Mouse (Mus musculus) induced T-regulatory cell, adult 2 months (primary cell): Measurements from ENCODE around the gene Khnyn.

Experiments used
- DNase-seq: peaks from one replicate; pipeline ENCODE4 v3.0.0-alpha.2; 2012; ENCODE audit warnings: low read depth

Khnyn gene

DNA sequence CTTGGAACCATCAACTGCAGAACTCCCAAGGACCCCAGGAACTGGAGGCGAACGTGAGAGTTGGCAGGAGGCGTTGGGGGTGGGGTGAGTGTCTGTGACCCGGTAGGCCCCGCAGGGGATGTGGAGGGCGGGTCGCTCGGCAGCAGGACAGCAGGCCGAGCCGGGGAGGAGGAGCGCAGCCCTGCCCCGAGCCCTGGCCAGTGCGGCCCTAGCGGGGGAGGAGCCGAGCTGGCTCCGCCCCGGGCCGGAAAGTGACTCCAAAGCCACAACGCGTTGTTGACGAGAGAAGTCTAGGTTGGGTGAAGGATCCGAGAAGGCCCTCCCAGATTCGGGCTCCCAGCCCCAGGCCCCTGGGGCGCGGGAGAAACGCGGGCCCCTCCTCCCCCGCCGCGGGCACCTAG lies at the start of gene Khnyn:
TSS of gene Khnyn (plus strand) at position 235 of the 401 bp plus-strand sequence.
- DNase-seq: peak; percentile 91

DNA sequence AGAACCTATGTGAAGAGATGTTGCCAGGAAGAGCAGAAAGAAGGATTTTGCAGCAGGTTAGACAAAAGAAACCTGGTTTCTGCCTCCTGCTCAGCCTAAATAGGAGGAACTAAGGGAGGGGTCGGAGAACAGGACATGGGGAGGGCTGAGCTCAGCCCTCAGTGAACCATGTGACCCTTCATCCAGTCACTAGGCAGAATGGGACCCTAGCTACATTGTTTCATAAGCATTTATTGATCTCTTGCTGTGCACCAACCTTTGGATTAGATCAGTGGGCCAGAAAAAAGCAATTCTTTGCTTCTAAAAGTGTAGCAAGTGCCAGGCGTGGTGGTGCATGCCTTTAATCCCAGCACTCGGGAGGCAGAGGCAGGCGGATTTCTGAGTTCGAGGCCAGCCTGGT lies 46.4 kb upstream of the Khnyn start:
- DNase-seq: no peak

DNA sequence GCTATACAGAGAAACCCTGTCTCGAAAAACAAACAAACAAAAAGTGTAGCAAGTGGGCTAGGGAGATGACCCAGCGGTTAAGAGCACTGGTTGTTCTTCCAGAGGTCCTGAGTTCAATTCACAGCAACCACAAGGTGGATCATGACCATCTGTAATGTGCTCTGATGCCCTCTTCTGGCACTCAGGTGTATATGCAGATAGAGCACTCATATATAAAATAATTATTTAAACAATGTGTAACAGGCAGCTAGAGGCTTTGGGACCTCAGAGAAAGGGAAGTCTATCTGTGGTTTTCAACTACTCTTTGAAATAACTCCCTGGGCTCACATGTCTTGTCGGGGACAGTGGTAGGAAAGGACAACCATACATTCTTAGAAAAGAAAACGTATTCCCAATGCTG lies 46.0 kb upstream of the Khnyn start:
- peak; percentile 38 for DNase-seq

DNA sequence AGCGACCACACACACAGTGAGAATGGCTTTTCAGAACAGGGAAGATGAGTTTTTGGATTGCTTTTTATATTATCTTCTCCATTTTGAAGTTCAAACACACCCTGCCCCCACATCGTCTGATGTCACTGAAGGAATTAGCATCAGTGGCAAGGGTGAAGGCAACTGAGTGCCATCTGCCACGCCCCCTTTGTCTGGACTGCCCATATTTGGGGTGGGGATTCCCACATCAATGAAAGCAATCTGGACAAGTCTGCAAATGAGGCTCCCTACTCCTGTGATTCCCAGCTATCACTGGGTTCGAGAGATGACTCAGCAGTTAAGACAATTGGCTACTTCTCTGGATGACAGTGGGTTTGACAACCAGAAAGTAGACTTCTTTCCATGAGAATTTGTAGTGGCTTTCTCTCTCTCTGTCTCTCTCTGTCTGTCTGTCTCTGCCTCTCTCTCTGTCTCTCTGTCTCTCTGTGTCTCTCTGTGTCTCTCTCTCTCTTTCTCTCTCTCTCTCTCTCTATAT lies 43.8 kb upstream of the Khnyn start:
- DNase-seq: no peak

DNA sequence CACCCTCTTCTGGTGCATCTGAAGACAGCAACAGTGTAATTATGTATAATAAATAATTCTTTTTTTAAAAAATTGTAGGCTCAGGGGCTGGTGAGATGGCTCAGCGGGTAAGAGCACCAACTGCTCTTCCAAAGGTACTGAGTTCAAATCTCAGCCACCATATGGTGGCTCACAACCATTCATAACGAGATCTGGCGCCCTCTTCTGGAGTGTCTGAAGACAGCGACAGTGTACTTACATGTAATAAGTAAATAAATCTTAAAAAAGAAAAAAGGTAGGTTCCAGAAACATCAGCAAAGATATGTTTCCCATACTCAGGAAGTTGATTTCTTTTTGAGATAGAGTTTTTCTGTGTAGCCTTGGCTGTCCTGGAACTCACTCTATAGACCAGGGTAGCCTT lies 42.0 kb upstream of the Khnyn start:
- peak; percentile 35 for DNase-seq

DNA sequence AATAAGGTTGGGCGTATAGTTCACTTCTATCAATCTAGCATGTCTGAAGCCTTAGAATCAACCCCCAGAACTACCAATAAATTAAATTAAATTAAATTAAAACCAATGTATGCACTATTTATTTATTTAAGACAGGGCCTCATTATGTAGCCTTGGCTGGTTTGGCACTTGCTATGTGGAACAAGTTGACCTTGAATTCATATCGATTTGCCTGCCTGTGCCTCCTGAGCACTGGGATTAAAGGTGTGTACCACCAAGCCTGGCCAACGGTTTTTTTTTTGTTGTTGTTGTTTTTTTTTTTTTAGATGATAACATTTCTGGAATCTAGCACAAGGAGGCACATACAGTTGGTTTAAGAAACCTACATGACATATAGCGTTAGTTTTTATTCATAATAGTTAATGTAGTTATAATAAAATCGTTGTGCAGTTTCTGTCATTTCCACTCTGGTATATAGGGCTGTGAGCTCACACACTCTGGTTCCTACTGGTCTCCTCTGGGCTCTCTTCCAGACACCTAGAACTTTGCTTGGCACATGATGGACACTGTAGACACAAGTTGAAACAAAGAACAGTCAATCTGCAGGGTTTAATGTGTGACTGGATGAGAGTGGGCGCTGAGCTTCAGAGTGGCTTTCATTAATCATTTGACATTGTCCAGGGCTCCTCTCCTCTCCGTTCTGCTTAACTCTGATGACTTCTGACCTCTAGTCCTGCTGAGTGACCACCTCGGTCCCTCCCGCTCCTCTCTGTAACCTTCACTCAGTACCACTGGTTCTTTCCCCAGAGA lies 39.0 kb upstream of the Khnyn start:
- no peak for DNase-seq

DNA sequence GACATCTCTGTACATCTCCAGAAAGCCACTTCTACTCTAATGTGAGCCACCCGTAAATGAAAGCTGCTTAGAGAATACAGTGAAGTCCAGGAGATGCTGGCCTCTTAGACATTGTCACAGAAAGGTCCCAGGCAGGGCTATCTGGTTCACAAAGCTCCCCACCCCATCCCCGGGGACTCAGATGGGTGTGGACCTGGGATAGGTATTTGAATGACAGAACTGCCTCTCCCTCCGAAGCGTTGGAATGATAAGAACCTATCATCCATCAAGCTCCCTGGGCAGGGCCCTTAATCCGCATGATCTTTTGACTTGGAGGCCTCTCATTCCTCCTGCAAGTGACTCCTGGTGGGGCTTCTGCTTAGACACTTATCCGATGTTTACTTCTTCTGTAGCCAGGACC lies 33.9 kb upstream of the Khnyn start:
- no peak for DNase-seq

DNA sequence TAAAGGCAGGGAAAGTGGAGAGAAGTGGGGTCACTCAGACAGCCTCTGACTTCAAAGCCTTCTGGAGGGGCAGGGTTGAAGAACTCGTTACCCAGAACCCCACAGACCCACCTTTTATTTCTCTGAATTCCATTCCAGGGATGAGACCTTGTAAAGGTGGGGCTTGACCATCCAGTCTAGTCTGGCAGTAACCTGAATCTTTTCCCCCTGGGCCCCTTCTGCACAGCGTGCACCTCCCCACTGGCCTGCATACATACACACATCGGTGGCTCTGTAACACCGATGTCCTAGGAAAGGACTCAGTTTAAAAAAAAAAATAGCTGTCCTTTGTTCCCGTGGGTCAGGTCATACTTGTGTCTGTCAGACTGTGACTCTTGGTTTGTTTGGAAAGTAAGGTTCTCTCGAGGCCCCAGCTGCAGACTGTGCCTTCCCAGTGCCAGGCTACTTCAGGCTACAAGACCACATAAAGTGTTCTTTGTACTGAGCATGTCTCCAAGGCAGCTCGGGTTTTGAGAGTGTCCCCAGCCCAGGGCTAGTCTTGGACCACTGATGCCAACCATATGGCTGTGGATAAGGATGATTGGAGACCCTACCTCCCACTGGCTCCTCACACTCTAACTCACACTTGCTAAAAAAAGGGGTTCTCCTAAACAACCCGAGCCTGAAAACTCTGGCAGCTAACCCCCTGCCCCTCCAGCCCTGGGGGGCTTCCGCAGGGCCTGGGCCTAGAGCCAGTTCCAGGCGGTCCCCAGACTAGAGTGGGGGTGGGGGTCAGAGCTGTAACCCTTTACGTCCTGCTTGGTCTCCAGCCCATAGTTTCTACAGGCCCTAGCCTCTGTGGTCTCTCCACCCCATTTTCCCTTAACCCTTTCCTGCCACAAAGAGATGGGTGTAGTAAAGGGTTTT lies 31.8 kb upstream of the Khnyn start:
- DNase-seq: no peak

DNA sequence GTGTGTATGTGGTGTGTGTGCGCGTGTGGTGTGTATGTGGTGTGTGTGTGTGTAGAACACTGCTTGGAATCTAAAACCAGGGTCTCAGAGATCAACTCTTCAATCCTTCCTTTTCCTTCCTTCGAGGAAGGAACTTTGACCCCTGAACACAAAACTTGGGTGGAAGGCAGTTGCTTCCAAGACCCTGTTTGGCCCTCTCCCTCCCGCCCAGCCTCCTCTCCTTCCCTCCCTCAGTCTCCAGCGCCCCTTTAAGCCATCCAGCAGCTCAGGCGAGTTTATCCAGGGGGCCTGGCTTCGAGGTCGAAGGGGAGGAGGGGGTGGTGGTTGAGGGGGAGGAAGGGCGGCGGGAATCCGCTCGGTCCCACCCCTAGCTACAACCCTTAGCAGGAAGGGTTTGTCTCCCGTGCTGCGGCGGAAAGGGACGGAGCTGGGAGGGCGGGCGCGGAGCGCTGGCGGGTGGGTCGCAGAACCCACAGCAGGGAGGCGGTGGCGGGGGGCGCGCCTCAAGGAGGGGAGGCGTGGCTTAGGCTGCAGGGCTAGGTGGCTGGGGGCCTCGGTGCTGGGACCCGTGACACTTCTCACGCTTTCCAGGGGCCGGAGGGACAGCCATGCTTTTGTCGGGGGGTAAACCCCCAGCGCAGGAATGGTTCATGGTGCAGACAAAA lies 31.0 kb upstream of the Khnyn start, which contains the start of gene Nynrin:
TSS of gene Nynrin (plus strand) at position 390 of the 665 bp plus-strand sequence.
- DNase-seq: no peak

DNA sequence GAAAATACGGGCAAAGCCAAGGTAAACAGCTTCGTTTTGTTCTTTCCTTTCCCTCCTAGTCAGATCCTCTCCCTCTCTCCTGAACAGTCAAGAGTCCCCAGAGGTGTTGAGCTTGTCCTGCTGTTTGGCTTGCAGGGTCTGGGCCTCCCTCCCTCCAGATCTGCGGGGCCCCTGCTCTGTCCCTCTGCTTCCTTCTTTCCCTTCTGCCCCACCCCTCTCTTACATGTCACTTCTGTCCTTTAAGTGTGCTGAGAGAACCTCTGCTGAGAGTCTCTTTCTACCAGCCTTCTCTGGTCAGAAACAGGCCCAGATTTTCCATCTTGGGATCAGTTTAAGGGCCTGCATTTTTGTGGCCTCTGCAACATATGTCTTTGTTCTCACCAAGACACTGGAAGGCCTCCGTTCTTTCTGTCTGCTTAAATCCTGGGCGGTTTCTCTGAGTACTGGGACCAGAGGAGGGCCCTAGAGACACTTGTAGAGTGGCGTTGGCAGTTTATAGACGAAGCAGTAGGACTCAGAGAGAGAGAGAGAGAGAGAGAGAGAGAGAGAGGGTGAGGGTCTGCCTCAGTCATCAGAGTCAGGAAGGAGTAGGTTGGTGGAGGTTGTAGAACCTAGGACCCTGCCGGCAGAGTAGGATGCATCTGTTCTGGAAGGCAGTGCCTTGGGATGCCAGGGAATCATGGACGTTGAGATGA lies 30.2 kb upstream of the Khnyn start:
- DNase-seq: no peak

DNA sequence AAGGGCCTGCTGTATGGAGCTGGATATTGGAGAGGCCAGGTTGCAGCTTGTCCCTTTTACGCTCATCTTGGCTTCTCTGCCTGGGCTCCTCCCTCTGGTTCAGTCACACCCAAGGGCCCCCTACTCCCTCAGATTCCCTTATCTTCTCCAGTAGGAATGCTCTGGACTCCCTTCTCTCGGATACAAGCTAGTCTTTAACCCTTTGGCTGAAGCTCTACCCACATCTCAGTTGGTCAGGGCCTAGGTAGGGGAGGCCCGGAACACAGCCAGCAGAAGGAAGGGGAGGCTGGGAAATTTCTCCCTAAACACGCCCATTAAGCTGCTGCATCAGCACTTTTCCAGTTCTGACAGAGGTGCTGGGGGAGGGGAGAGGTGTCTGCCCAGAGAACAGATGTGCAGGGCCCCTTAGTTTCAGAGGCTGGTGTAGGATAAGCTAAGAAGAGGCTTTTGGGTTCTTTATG lies 29.6 kb upstream of the Khnyn start:
- DNase-seq: no peak

DNA sequence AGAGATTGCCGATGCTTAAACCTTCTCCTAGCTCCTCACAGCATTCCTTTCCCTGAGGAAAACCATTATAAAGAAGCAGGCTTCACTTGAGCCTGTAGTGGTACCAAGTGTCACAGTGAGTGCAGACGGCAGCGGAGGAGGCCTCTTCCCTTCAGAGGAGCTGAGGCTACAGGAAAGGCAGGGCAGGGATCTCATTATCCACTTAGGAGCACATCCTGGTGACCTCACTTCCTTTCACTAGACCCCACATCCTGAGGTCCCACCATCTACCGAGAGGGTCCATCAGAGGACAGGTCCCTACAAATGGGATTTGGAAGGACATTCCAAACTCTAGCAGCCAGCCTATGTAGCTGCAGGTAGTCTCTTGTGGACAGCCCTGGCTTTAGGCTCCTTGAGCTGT lies 27.2 kb upstream of the Khnyn start:
- DNase-seq: no peak

DNA sequence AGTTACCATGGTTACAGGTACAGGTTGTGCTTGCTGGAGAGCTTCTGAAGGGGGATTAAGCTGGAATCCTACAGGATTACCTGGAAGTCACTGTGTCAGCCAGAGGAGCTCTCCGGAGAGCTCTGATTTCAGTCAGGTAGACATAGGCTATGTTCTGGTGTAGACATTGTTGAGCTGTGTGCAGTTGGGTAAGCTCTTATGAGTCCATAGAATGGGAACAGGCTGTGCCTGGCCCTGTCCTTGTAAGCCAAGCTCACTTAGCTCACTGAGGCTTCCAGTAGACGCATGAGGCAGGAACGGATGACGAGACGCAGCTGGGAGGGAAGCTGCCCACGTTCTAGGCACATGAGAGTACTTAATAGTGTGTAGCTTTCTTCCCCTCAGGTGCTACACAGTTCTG lies 22.6 kb upstream of the Khnyn start:
- DNase-seq: no peak

DNA sequence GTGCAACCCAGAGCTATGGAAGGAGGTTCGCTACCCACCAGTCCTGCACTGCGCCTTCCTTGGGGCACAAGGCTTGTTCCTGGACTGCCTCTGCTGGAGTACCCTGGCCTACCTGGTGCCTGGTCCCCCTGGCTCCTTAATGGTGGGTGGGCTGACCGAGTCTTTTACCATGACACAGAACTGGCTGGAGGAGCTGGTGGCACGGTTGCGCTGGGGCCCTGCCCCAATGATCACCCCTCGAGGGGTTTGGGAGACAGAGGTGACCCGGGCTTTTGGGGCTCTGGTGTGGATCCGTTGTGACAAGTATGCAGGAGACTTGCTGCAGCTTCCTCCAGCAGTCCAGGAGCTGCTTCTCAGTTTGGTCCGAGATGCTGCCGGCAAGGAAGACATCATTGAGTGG lies 21.8 kb upstream of the Khnyn start:
- DNase-seq: no peak

DNA sequence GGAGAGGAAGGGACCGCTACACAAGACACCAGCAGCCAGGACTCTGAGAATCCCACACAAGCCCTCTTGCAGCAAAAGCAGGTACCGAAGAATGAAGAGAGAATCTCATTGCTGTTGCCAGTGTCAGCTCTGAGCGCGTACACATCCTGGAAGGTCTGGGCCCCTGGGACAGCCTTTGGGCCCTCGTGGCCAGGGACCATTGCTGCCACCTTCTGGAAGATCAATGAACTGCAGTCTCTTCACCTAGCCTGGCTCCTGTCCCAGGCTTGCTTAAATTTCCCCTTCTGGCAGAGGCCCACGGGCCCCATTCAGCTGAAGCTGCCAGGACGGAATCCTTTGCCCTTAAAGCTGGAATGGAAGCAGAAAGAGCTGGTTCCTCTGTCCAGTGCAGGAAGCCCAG lies 21.0 kb upstream of the Khnyn start:
- peak; percentile 82 for DNase-seq

DNA sequence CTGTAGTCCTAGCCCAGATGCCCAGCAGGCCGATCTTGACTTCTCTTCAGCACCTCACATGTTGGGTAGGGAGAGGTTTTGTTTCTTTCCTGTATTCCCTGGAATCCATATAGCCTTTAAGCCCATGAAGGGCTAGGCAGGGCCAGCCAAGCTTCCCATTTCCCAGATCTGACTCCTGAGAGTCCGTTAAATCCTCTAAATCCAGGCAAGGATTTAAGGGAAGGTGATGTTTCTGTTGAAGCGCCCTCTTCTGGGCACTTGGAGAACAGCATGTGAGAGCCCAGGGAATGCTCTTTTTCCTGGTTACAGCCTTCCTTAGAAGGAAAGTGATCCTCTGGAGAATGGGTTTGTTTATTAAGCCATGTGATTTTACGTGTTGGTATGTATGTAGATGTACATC lies 17.8 kb upstream of the Khnyn start:
- DNase-seq: peak; percentile 70

DNA sequence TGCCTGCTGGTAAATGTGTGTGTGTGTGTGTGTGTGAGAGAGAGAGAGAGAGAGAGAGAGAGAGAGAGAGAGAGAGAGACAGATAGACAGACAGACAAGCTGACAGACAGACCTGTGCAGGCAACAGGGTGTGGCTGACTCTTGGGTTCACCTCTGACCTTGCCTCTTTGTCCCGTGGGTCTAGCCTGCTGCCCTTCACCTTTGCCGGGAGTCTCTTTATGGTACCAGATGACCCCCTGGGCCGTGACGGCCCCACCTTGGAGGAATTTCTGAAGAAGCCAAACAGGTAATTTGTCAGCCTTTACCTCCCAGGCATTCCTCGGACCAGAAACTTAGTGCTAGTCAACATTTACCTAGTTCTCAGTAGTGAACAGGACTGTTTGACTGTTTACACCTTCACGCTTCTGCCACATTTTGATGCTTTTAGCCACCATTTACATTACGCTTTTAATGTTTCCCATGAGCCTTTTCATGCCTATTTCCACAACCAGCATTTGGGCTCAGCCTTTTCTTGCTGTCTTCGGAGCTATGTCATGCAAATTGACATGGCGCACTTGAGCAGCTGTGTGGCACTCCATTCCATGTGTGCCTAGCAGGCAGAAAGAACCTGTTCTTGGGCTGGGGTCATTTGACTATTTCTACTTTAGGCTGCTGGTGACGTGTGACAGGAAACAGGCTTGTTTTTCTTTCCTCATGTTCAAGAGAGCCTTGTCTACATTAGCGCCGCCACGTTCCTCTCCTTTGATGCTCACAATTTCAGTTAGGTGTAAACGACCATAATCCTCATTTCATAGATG lies 16.3 kb upstream of the Khnyn start:
- no peak for DNase-seq

DNA sequence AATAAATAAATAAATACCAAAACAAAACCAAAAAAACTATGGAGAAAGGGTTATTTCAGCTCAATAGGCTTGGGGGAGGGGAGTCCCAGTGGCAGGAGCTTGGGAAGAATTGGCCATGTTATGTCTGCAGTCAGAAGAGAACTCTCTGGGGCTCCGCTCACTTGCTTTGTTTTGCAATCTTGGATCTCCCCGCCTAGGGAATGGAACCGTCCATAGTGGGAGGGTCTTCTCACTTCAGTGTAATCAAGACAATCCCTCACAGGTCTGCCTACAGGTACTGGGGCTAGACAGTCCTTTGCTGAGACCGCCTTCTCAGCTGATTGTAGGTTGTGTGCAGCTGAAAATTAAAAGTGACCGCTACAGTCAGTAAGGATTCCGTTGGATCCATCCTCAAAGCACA lies 15.2 kb upstream of the Khnyn start:
- DNase-seq: no peak

DNA sequence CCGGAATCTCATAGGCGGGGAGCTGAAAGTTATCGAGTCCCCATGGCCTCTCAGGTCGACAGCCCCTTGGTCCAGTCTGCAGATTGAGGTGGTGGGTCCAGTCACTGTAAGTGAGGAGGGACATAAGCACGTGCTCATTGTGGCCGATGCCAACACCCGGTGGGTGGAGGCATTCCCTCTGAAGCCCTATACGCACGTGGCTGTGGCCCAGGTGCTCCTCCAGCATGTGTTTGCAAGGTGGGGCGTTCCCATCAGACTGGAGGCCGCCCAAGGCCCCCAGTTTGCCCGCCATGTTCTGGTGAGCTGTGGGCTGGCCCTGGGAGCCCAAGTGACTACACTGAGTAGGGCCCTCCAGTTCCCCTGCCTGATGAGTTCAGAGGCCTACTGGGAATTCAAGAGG lies 12.7 kb upstream of the Khnyn start:
- no peak for DNase-seq

DNA sequence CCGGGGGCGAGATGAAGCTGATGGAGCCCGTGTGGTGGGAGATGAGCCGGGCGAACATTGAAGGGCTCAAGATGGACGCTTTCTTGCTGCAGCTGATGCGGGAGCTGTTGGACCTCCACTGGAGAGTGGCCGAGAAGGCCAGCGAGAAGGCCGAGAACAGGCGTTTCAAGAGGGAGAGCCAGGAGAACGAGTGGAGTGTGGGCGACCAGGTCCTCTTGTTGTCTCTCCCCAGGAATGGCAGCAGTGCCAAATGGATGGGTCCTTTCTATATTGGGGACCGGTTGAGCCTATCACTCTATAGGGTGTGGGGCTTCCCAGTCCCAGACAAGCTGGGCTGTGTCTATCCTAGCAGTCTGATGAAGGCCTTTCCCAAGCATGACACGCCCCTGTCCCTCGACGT lies 12.2 kb upstream of the Khnyn start:
- DNase-seq: no peak

DNA sequence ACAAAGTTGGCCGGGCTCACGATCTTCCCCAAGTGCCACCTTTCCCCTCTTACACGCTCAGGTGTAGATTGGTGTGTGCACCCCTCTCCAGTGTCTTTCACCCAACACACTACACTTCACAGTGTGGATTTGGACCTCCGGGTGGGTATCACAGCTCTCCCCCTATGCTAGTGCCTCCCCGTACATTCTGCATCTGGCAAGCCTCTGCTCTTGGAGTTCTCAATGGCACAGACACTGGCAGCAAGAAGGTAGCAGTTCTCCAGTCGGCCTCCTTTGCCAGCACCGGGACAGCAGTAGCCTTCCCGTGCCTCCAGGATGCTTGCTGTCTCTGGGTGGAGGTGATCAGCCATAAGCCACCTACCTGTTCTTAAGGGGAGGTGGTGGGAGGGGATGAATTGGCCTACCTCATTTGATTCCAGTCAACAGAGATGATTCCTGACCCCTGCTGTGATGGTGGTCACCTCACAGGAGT lies 11.5 kb upstream of the Khnyn start:
- no peak for DNase-seq
